Mouse (Mus musculus): ENCODE results near the gene Lrrc14b. TPM values are rescaled to one million over a fixed set of nuclear protein-coding genes. Genes with fewer than 3 reads are reported as not detected.

Lrrc14b gene
- 10 to 100 TPM; 40.0 to 46.7 TPM for total RNA-seq (2021)
- long read RNA-seq, experiment 1, transcript Lrrc14b-201 (2 exons, 2,755 nt), result major isoform, 71 of 110 reads
- long read RNA-seq, experiment 1, partial matches to known transcripts, result 0 of 110 reads
- long read RNA-seq, experiment 1, other reads (novel, unspliced or antisense), result 39 of 110 reads
- long read RNA-seq, experiment 2, transcript Lrrc14b-201 (2 exons, 2,755 nt), result major isoform, 78 of 106 reads
- long read RNA-seq, experiment 2, partial matches to known transcripts, result 0 of 106 reads
- long read RNA-seq, experiment 2, other reads (novel, unspliced or antisense), result 28 of 106 reads

DNA sequence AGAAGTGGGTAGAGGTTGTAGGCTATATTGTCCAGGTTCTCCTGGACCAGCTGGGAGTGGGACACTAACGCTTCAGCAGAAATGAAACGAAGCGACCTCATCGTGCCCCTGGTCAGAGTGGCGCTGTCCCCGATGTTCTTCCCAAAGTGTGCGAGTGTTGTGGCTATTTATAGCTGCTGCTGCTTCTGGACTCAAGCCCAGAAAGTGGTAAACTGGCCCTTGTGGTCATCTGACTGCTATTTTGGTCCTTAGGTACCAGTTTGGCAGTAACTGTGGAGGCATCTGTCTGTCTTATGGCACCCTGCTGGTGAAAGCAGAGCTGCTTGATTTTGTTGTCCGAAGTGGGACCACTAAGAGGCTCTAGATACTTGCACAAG is at the start of gene Lrrc14b:
Gene Lrrc14b (minus strand): TSS at position 147 of the 377 bp plus-strand sequence.
- peak; percentile 41 for DNase-seq

DNA sequence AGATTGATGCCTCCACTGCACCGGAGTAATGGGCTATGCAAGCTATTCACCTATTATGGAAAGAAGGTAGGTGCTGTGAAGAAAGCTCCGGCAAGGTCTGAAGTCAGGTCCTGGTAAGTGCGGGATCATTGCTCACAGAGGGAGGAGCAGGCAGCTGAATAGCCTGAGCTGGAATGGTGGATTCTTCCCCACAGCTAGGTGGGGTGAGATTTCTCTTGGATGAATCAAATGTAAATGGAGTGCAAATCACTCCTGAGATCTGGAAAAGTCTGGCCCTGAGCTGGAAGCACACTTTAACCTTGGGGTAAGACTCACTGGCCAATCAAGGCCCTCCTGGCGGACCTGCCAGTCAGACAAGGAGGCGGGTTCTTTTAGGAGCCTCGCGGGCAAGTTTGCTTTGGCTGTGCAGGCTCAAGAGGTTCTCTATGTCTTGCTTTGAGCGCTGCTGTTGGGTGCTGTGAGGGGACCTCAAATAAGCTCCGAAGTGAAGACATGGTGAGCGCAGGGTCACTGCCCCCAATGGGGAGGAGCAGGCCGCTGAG is 35.6 kb upstream of the Lrrc14b start, which contains the start of gene Ftl1-ps1:
Gene Ftl1-ps1 (plus strand): TSS at position 397 of the 542 bp plus-strand sequence.
- DNase-seq, result no peak

DNA sequence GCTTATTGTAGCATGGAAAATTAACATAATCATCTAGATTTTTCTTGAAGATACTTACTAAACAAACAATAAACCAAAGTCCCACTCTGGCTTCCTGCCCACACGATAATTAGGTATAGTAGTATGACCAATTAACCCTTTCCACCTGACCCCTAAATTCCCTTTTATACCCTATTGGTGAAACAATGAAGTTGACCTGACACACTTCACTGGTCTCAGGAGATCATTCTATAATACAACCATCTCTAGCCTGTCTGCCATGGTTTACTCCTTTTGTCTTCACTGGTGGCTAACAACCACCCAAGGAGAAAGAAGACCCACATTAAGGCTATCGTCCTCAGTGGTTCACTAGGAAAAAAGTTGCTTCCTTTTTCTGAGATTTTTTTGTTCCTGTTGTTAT is 27.4 kb upstream of the Lrrc14b start:
- DNase-seq, result no peak

DNA sequence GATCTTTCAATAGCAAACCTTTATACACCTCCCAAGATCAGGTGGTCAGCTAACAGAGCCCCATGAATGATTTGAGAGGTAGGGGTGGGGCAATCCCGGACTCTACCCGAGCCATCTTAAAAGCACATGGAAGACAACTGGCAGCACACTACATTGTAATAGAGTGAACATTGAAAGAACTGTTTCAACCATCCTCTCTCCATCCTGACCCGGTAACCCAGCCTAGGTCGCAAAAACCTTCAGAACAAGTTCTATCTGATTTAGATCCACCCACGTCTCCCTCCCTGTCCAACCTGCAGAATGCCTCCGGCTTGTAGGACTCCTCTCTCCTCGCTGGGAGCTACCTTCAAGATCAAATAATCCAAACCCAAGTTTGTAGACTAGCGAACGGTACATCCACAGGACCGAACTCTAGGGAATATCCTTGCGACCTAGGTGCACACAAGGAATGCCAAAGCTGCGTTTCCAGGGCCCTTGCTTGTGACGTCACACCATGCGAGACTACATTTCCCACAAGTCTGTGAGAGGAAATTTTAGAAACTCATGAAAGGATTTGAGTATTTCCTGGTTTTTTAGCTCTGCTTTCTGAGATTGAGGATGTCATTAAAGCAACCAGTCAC is 26.7 kb upstream of the Lrrc14b start, which contains the start of gene Zfp72:
Gene Zfp72 (minus strand): TSS at position 466 of the 620 bp plus-strand sequence.
- peak; percentile 46 for DNase-seq

DNA sequence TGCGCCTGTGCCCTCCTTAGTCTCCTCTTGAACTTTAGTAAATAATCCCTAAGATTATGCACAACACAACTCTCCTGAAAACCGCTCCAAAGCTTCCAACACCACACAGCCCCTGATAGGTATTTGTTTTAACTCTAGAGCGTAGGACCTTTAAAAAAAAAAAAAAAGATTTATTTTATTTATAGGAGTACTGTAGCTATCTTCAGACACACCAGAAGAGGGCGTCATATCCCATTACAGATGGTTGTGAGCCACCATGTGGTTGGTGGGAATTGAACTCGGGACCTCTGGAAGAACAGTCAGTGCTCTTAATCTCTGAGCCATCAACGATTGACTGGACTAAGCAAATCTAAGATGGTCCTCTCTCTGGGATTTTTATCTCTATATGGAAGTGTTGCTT is 25.9 kb upstream of the Lrrc14b start:
- no peak for DNase-seq

DNA sequence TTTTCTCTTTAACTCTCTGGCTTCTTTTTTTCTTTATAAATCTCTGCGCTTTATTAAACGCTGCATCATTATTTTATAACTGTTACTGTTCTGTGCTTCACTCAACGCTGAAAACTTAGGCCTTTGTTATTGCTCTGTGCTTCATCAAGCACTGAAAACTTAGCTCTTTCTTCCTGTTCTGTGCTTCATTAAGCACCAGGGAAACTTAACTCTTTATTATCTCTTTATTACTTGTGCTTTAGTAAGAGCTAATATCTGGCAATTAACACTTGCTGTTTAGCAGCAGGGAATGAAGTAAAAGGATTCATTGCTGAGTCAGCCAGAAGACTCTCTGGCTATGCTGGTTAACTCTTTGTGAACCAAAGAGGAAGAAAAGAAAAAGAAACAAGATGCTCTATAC is 18.5 kb upstream of the Lrrc14b start:
- no peak for DNase-seq

DNA sequence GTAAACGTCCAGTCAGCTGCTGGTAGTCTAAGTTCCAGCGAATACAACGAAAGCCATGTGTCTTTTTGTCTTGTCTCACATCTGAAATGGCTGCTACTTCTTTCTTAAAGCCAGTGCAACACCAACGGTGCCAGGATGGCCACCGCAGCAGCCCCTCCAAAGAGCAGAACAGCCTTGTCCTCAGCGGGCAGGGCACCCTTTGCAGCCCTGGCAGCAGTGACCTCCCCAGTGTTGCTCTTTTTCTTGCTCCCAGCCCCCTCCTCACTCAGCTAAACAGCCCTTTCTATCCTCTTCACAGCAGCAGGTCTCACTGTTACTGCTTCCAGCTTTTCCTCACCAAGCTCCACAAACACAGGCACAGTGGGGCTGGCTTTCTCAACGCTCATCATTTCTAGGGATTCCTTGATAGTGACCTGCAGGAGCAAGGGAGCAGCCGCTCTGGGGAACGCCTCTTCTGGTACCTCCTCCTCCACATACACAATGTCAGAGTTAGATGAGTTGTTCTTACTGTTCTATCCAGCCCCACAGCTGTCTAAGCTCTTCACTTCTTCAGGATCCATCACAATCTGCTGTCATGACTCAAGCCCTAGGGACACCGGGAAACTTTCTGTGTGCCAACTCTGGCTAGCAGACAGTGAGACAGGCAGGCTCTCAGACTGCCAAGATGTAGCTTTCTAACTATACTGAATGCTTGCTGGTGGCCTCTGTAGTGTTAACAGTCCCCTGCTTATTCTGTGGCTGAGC is 17.9 kb upstream of the Lrrc14b start:
- DNase-seq, result no peak

DNA sequence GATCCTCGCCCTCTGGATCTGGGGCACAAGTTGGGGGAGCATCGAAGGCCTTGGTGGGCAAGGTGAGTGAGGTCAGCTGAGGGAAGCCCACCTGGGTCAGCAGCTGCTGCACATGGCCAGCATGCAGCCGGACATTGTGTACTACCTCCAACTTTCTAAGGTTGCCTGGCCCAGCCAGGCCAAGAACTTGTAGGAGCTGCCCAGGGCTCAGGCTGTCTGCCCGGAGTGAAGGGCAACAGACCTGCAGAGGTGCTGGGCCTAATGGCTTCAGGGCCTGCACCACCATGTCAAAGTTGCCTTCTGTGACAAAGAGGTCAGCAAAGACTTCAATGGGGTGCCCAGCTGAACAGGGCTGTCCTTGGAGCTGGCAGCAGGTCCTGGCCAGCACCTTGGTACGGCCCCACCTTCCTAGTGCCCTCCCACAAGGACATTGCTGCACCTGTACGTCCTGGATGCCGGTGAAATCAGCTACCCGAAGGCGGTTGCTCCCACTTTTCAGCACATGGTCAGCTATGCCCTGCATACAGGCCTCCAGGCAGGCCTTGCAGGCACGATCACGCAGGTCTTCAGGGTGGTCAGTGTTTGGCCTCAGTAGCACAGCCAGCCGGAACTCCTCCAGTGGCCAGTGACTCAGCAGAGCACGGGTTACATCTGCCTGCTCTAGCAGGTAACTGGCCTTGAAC is 488 bp downstream of the Lrrc14b start:
- peak; percentile 14 for DNase-seq

DNA sequence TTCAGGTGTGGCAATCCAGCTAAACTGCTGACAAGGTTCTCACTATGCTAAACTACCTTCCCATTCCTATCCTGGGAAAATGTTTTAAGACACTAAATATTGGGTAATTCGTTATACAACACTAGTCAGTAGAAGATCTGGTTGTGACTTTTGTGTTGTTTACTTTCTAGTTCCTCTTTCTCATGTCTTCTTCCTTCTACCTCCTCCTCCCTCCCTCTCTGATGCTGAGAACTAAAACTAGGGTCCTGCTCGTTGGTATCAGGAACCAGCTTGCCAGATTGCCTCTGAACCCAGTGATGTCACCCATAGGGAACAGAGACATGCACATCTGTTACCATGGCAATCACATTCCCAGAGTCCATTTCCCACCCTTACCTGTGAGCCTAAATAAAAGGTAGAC is 1.6 kb downstream of the Lrrc14b start:
- no peak for DNase-seq

DNA sequence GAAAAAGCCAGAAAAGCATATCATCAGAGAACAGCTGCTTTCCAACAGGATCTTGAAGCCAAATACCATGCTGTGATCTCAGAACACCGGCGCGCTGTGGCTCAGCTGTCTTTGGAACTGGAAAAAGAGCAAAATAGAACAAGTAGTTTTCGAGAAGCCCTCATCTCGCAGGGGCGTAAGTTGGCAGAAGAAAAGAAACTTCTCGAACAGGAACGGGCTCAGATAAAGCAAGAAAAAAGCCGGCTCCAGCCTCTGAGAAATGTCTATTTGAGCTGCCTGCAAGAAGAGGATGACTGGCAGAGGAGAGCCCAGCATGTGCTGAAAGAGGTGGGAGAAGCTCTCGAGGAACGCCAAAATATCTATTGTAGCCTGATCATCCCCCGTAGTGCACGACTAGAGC is 7.3 kb downstream of the Lrrc14b start:
- no peak for DNase-seq

DNA sequence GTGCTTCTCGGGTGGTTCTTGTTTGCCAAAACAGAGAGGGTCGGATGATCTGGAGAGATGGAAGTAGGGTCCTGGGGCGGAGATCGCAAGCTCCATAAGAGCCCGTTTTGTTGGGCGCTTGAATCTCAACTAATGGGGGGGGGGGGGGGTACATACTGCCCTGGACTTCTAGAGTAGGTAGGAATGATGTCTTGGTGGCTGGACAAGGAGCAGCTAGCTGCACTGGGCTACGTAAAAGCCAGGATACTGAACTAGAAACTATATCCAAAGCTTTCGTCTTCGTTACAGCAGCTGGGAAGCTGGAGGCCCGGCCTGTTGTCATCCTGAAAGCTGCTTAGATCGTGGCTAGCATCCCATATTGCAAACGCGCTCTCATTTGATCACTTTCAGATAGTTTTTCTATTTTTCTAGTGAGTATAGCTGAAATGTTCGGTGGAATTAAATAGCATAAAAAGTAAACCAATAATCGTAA is 13.3 kb downstream of the Lrrc14b start:
- DNase-seq, result no peak

DNA sequence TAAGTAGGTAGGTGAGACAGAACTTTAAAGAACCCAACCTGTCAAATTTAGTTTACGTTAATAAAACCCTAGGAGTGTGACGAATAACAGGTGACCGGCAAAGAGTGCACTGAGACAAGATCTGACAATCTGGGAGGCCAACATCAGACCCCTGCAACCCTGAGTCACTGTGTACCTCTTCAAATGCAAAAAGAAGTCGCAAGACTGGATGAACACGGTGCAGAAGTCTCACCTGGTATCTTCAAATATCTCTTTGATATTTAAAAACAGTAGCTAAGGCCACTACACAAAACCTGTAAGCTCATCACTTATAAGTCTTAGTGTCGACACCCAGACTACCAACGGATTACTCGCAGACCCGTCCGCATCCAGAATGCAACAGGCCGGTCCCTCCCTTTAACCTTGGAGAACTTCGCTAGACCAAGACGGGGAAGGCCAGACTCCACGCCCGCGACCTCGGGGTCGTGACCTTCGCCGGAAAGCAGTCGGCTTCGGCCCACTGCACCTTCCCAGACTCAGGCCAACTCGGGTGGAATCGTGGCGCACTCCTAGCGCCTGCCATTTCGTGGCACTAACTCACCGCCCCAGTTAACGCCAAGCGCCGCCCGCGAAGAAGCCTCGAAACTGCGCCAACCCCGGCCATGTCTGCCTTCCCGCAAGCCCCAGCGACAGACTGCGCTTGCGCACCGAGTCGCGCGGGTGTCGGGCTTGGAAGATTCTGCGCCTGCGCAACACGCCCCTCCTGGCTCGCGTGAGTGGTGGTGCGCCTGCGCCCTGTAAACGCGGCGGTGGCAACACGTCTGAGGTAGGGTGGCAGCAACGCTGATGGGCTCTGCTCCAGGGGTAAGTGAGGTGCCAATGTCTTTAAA is 14.0 kb downstream of the Lrrc14b start, which contains the start of the genes Sdha and Ccdc127:
Gene Sdha (minus strand): TSS at position 715 of the 869 bp plus-strand sequence.
Gene Ccdc127 (plus strand): TSS at position 744 of the 869 bp plus-strand sequence.
- DNase-seq, result peak; percentile 98

DNA sequence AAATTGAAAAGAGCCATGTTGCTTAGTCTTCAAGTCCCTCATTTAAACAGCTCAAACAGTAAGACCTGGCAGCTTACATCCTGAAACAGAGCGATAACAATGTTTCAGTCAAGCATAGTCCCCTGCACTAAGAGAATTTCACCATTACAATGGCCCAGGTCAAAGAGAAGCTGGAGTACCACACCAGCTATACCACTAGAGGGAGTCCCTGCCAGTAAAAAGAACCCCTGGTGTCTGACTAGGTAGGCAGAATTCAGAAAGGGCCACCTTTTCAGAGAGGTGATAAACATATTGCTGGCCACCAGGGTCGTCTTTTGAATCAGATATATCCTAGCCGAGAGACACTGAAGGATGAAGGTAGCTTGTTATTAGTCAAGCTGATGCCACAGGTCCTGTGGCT is 22.8 kb downstream of the Lrrc14b start:
- peak; percentile 14 for DNase-seq

DNA sequence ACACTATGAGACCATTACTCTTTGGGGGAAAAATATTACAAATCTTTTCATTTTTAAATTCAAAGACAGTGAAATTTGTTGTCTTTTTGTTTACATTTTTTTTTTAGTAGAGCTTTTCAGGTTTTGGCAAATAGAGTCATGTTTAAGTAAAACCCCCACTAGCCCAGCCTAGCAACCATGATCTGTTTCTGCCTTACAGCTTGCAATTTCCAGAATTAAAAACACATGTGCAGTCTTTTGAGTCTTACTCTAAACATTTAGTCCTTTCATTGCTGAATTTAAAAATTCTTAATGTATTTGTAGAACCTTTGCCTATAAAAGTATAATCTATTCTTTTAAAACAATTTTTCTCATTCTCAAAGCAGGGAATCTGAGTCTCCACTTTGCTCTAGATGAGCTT is 34.5 kb downstream of the Lrrc14b start:
- no peak for DNase-seq

DNA sequence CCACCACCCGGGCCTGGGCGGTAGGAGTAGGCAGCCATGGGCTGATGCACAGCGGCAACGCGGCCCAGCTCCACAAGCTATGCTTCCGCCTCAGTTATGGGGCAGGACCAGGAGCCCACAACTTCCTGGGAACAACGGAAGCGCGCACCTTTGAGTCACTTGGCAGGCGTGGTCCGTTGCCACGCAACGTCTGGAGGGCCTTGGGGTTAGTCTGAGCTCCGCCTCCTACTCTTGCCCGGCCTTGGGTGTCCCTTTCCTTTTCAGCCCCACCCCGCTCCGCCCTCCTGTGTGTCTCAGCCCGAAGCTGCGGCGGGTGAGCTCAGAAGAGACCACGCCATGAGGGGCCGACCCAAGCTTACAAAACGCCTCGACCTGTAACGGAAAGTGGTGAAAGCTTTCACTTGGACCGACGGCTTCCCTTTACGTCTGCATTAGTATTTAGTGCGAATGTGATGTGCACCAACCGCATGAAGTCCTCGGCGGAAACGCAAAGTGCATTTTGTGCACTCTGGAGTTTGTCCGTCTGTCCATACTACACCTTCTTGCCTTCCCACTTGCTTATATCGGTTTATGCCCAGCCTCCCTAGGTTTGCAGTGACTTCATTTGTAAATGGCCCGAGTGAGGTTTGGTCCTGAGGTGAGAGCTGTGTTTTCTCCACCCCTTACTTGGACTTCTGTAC is 46.5 kb downstream of the Lrrc14b start, which contains the start of gene Pdcd6:
Gene Pdcd6 (minus strand): TSS at position 411 of the 680 bp plus-strand sequence.
- DNase-seq, result peak; percentile 85

DNA sequence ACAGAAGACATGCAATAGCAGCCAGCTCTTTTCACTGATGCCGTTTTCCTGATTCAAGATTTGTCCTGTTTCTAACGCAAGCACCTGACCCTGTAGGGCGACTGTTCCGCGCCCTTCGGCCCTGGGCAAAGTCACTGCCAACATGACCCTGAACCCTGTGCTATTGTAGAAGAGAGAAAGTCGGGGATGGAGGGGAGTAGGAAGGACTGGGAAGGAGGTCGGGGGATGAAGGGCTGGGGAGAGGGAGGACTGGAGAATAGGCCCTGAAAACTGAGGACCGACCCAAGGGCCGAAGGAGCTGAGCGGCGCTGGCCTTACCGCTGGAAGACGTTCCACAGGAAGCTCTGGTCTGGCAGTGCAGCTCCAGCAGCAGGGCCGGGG is 47.0 kb downstream of the Lrrc14b start:
- no peak for DNase-seq

DNA sequence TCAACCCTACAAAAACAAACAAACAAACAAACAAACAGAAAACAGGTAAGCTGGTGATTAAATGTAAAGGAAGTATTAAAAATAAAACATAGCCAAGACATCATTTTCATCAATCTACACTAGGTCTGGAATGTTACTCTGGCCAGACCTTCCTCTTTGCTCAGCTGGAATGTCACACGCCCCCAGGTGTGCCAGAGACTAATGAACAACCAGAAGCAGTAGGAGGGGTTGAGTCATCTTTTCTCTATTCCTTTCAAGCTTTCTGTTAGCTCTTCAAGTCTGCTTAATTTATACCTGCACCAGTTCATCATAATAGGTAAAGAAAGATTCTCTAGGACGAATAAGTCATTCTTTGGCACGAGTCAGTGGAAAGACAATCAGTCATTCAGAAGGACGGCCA is 47.4 kb downstream of the Lrrc14b start:
- no peak for DNase-seq

DNA sequence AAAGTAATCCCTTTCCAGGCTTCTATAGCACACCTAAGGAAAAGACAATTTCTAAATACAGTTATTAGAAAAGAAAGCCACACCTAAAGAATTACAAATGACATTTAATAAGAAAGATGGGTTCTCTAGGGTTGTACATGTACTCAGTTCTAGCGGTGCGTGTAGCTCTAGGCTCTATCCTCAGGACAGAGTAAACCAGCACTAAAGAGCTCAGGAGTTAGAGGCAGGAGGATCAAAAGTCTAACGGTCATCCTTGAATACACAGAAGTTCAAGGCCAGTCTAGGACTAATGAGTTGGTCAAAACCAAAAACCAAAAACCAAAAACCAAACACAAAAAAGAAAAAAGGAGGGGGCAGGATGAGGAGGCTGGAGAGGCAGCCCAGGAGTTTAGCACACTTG is 49.2 kb downstream of the Lrrc14b start:
- no peak for DNase-seq
